Mouse (Mus musculus) neural tube, embryonic 13.5 days (tissue): ENCODE measurements around the gene Gas2l3. TPM values are rescaled to one million over a fixed set of nuclear protein-coding genes. Genes with fewer than 3 reads are reported as not detected.

ENCODE experiments used
- ATAC-seq: fragments of 200-750 bp; cut with Nextera tagmentation; 2 replicates; pipeline ENCODE4 v1.8.0; 2017; ENCODE audit warnings: low read depth, mild to moderate bottlenecking, moderate TSS enrichment, moderate library complexity
- H3K27ac ChIP-seq: fragments of 300-500 bp; sonication (generic); replicated peaks from 2 replicates; pipeline ENCODE4 v1.5.1; 2015; ENCODE audit warnings: moderate library complexity, mild to moderate bottlenecking, inconsistent platforms
- H3K27me3 ChIP-seq: fragments of 300-500 bp; sonication (generic); 2 replicates; pipeline ENCODE4 v1.6.1; 2015; ENCODE audit warnings: mild to moderate bottlenecking, inconsistent platforms
- H3K36me3 ChIP-seq: fragments of 300-500 bp; sonication (generic); 2 replicates; pipeline ENCODE4 v1.6.1; 2015; ENCODE audit warnings: mild to moderate bottlenecking, inconsistent platforms
- H3K4me1 ChIP-seq: fragments of 300-500 bp; sonication (generic); replicated peaks from 2 replicates; pipeline ENCODE4 v1.6.1; 2015; ENCODE audit warnings: inconsistent platforms
- H3K4me2 ChIP-seq: fragments of 300-500 bp; sonication (generic); 2 replicates; pipeline ENCODE4 v1.6.1; 2015; ENCODE audit warnings: inconsistent platforms, mild to moderate bottlenecking, moderate library complexity
- H3K4me3 ChIP-seq: fragments of 300-500 bp; sonication (generic); 2 replicates; pipeline ENCODE4 v1.5.1; 2015; ENCODE audit warnings: mild to moderate bottlenecking, inconsistent platforms
- H3K9ac ChIP-seq: fragments of 300-500 bp; sonication (generic); 2 replicates; pipeline ENCODE4 v1.6.1; 2015; ENCODE audit warnings: moderate library complexity, mild to moderate bottlenecking, inconsistent platforms
- H3K9me3 ChIP-seq: fragments of 300-500 bp; sonication (generic); 2 replicates; pipeline ENCODE4 v1.6.1; 2016; ENCODE audit warnings: inconsistent platforms
- WGBS: fragments of 180-500 bp; shearing (Covaris S2); methylation state at CpG from one replicate; pipeline ENCODE4 v1.1.7; 2015; 5-methylcytosine and 5-hydroxymethylcytosine counted together
- polyA plus RNA-seq: library from polyadenylated mRNA; unstranded; fragments of >200 nt; fragmentation: Nextera tagmentation; extraction: Ambion mirVana; gene quantifications from 2 replicates; pipeline ENCODE4 v1.2.1, GENCODE M21; 2015

Gene Gas2l3
- polyA plus RNA-seq, 1 experiment from 2014 or later = 5.8 TPM

DNA sequence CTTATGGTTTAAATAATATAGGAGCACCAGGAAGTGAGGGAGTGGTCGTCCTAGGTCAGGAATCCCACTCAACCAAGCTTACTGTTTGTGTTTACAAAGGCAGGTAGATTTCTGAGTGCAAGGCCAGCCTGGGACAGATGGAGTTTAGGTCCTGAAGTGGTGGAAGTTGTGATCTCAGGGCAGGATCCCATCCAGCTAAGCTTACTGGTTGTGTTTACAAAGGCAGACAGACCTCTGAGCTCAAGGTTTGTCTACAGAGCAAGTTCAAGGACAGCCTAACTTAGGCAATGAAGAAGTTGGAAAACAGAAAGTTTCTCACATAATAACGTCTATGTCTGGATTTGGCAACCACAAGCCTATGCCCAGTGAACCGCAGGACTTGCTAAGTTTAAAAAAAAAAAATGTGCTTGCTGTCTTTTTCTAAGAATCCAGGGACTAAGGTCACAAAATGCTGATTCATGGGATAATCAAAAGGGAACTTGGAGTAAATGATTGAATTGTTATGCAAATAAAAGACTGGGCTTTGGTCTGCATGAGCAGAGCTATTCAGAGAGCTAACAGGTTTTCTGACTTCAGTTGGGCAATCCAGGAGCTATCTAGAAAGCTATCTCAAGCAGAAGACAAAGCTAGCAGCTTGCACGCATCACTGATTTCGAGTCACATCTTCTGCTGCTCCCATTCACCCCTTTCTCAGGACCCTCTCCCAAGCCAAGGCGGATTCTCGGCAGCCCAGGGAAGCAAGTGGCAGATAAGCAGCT lies 27.0 kb upstream of the Gas2l3 start:
- Histone ChIP-seq H3K4me1 (no peaks in the 10 kb centered on the region), H3K27ac (no peak overlapping the region), H3K27me3 (no peaks in the 10 kb centered on the region), H3K9me3 (0 out of 2 replicates have a peak, but pooled peaks cover 4% of the 10 kb centered on the region), H3K4me3 (no peak overlapping the region), H3K36me3 (no peaks in the 10 kb centered on the region), H3K4me2 (no peak overlapping the region), H3K9ac (no peak overlapping the region)
- no peak for ATAC-seq
- WGBS = 56% methylated on average over 7 of the region's 7 CpGs

DNA sequence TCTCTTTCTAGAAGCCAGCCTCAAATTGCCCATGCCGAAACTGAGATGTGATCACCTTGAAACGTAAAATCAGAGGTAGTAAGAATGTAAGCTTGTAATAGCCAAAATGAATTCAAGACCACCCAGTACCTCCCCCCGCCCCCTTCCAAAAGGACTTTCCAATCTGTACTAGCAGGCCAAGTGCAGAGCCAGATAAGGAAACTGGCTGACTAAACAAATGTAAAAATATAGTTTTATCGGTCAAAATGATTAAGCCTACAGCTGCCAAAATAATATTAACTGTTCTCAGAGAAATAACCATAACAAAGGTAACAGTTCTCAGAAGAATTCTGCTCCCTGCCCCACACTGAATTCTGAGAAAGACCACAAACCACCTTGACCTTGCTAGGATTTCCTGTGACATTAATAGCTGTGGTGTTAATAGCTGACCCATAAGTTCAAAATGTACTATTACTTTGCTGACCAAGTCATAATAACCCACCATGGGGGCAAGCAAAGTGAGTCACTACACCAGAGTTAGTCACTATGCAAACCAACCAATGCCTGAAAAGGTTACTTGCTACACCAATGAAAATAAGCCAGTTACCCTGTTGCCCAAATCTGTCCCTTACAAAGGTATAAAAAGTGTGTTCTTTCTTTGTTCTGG lies 21.1 kb upstream of the Gas2l3 start:
- no peaks in the 10 kb centered on the region for H3K4me1 ChIP-seq
- H3K36me3 ChIP-seq = no peaks in the 10 kb centered on the region
- H3K27me3 ChIP-seq = no peaks in the 10 kb centered on the region
- H3K4me2 ChIP-seq = no peak overlapping the region
- H3K9me3 ChIP-seq = 0 out of 2 replicates have a peak, but pooled peaks cover under 1% of the 10 kb centered on the region
- H3K27ac ChIP-seq = no peak overlapping the region
- WGBS = 88% methylated on average over 4 of the region's 4 CpGs
- no peak overlapping the region for H3K4me3 ChIP-seq
- ATAC-seq = no peak
- H3K9ac ChIP-seq = no peak overlapping the region

GRCm38 (mm10) chr10:89462890-89463289 lies 19.1 kb upstream of the Gas2l3 start:
- no peak overlapping the region for H3K9ac ChIP-seq
- WGBS = 81% methylated on average over 11 of the region's 11 CpGs
- no peak overlapping the region for H3K4me2 ChIP-seq
- H3K4me3 ChIP-seq = no peak overlapping the region
- no peaks in the 10 kb centered on the region for H3K27me3 ChIP-seq
- H3K27ac ChIP-seq = no peak overlapping the region
- H3K4me1 ChIP-seq = no peaks in the 10 kb centered on the region
- no peaks in the 10 kb centered on the region for H3K36me3 ChIP-seq
- H3K9me3 ChIP-seq = no peaks in the 10 kb centered on the region
- no peak for ATAC-seq

DNA sequence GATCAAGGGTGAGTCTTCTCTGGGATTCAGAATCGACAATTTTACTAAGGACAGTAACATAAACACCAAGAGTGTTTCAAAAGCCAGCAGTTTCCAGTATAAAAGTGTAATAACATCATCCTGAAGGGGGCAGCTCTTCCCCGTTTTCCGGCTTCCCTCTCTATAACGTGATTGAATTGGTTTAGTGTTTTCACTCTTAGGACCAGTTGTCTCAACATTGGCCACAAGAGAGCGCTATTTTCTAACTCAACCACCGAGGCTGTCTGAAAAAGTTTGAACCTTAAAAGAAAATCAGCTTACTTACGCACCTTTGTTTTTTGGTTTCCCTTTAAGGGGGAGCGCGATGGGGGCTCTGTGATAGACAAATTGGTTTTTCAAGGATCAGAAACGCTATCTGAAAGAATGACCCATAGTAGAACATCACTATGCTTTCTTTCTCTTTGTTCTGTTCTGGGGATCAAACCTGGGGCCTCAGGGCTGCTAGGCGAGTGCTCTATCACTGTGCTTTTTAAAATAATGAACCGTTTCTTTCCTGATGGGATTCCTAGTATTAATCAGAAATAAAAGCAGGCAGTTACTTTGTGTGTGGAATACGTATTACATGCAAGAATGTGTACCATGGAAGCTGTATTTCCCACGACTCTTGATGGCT lies 18.2 kb upstream of the Gas2l3 start:
- WGBS = 17% methylated on average over 14 of the region's 14 CpGs
- Histone ChIP-seq H3K27ac (no peak overlapping the region), H3K9ac (no peak overlapping the region)

DNA sequence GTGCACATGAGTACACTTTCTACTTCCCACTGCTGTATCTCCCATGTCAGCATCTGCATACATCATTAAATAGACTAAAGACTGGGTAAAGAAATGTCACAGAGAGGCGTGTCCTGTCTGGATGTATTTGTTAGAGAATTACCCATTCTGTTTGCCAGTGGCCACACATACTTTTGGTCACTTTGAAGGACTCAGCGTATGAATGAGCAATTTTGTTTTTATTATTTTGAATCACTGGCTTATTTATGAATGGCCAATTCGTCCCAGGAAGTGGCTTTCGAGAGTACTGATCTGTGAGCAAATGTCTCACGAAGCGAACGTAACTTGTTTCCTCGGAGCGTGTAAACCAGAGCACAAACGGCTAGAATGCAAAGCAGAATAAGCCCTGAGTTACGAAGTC lies 17.2 kb upstream of the Gas2l3 start:
- Histone ChIP-seq H3K4me3 (no peak overlapping the region), H3K36me3 (no peaks in the 10 kb centered on the region), H3K27me3 (no peaks in the 10 kb centered on the region), H3K4me1 (no peaks in the 10 kb centered on the region), H3K27ac (no peak overlapping the region), H3K4me2 (no peak overlapping the region), H3K9me3 (no peaks in the 10 kb centered on the region), H3K9ac (no peak overlapping the region)
- no peak for ATAC-seq
- WGBS = 62% methylated on average over 11 of the region's 11 CpGs

More for the DNA sequence above, 18.2 kb upstream of the Gas2l3 start:
- ATAC-seq = peak; percentile 78
- no peaks in the 10 kb centered on the region for H3K27me3 ChIP-seq
- H3K9me3 ChIP-seq = no peaks in the 10 kb centered on the region
- no peaks in the 10 kb centered on the region for H3K36me3 ChIP-seq
- no peaks in the 10 kb centered on the region for H3K4me1 ChIP-seq
- H3K4me2 ChIP-seq = no peak overlapping the region; the same call in 1 of the 2 replicates
- H3K4me3 ChIP-seq = no peak overlapping the region

GRCm38 (mm10) chr10:89458770-89459169 lies 15.0 kb upstream of the Gas2l3 start:
- Histone ChIP-seq H3K4me3 (no peak overlapping the region), H3K36me3 (no peaks in the 10 kb centered on the region), H3K27ac (no peak overlapping the region), H3K9me3 (no peaks in the 10 kb centered on the region), H3K4me1 (no peaks in the 10 kb centered on the region), H3K9ac (no peak overlapping the region), H3K4me2 (no peak overlapping the region), H3K27me3 (no peaks in the 10 kb centered on the region)
- ATAC-seq = no peak
- WGBS = 83% methylated on average over 3 of the region's 3 CpGs

GRCm38 (mm10) chr10:89453794-89454193 lies 10.0 kb upstream of the Gas2l3 start:
- Histone ChIP-seq H3K36me3 (no peaks in the 10 kb centered on the region), H3K4me3 (no peak overlapping the region), H3K9me3 (no peaks in the 10 kb centered on the region), H3K4me2 (no peak overlapping the region), H3K9ac (no peak overlapping the region), H3K27me3 (no peaks in the 10 kb centered on the region), H3K4me1 (no peaks in the 10 kb centered on the region), H3K27ac (no peak overlapping the region)
- 82% methylated on average over 3 of the region's 3 CpGs for WGBS
- no peak for ATAC-seq

- Histone ChIP-seq H3K4me2 (no peak overlapping the region), H3K9ac (no peak overlapping the region), H3K27me3 (no peaks in the 10 kb centered on the region), H3K4me1 (no peaks in the 10 kb centered on the region), H3K27ac (no peak overlapping the region), H3K4me3 (no peak overlapping the region), H3K9me3 (no peaks in the 10 kb centered on the region), H3K36me3 (no peaks in the 10 kb centered on the region)
- ATAC-seq = no peak
- 85% methylated on average over 15 of the region's 15 CpGs for WGBS
Measured at GRCm38 (mm10) chr10:89453068-89453641, 9.4 kb upstream of the Gas2l3 start.

GRCm38 (mm10) chr10:89450411-89450810 lies 6.6 kb upstream of the Gas2l3 start:
- no peaks in the 10 kb centered on the region for H3K9me3 ChIP-seq
- H3K9ac ChIP-seq = no peak overlapping the region
- no peak overlapping the region for H3K27ac ChIP-seq
- ATAC-seq = no peak
- H3K4me3 ChIP-seq = no peak overlapping the region
- H3K4me1 ChIP-seq = no peaks in the 10 kb centered on the region
- no peaks in the 10 kb centered on the region for H3K36me3 ChIP-seq
- WGBS = 81% methylated on average over 10 of the region's 10 CpGs
- peaks cover 2% of the 10 kb centered on the region; the same call in 1 of the 2 replicates for H3K27me3 ChIP-seq
- no peak overlapping the region for H3K4me2 ChIP-seq

DNA sequence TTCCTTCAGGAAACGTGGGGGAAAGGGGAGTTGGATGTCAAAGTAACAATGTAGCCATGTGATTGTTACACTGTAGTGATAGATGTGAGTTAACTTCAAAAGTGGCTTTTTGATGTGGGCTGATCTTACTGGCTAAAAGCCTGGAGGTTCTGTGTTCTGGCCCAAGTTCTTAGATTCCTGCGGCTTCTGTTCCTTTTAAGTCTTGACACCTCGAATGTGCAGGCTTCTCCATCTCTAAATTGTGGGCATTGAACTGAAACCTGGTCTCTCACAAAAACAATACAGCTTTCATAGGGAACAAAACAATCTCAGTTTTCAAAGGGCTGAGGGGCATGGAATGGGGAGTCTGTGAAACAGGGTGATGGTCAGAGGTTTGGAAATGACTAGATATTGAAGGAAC lies 614 bp upstream of the Gas2l3 start:
- Histone ChIP-seq H3K9ac (peak overlapping the region; percentile 71), H3K36me3 (no peaks in the 10 kb centered on the region), H3K27me3 (peaks cover 35% of the 10 kb centered on the region), H3K4me1 (peaks cover 17% of the 10 kb centered on the region), H3K4me3 (peak overlapping the region; percentile 69), H3K9me3 (0 out of 2 replicates have a peak, but pooled peaks cover 7% of the 10 kb centered on the region), H3K27ac (no peak overlapping the region), H3K4me2 (peak overlapping the region; percentile 97)
- WGBS = 42% methylated on average over 3 of the region's 3 CpGs
- ATAC-seq = no peak

DNA sequence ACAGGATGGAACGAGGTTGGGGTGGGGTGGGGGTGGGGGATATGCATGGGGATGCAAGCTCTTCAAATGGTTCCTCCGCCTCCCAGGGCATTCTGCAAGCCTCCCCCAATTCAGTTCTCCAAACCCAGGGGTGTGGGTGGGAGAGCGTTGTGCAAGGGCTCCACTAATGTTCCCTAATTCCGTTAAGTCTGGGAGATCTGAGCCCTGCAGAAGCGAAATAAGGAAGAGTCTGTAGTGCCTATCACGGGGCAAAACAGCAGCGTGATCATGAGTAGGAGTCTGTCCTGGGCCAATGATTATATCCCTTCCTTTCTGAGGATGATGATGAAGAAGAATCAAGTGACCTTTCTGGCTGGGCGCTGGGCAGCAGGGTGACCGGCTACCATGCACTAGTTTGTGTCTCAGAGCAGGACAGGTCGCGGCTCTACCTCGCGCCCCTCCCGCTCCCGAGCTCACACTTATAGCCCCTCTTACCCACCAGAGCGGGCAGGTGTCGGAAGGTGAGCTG lies 598 bp downstream of the Gas2l3 start:
- 2% methylated on average over 17 of the region's 17 CpGs for WGBS
- peaks cover 47% of the 10 kb centered on the region for H3K27me3 ChIP-seq

GRCm38 (mm10) chr10:89442640-89443039 lies 1.1 kb downstream of the Gas2l3 start:
- no peak for ATAC-seq
- no peak overlapping the region for H3K27ac ChIP-seq
- H3K9ac ChIP-seq = peak overlapping the region; percentile 71
- H3K4me1 ChIP-seq = peaks cover 17% of the 10 kb centered on the region
- 0 out of 2 replicates have a peak, but pooled peaks cover 7% of the 10 kb centered on the region for H3K9me3 ChIP-seq
- peak overlapping the region; percentile 97 for H3K4me2 ChIP-seq
- peaks cover 52% of the 10 kb centered on the region for H3K27me3 ChIP-seq
- WGBS = 23% methylated on average over 4 of the region's 4 CpGs
- H3K4me3 ChIP-seq = peak overlapping the region; percentile 69
- H3K36me3 ChIP-seq = no peaks in the 10 kb centered on the region

More for the DNA sequence above, 598 bp downstream of the Gas2l3 start:
- Histone ChIP-seq H3K27ac (peak overlapping the region; percentile 56; the same call in 1 of the 2 replicates), H3K9me3 (0 out of 2 replicates have a peak, but pooled peaks cover 7% of the 10 kb centered on the region), H3K36me3 (no peaks in the 10 kb centered on the region), H3K4me2 (peak overlapping the region; percentile 97), H3K4me3 (peak overlapping the region; percentile 69), H3K4me1 (peaks cover 17% of the 10 kb centered on the region), H3K9ac (peak overlapping the region; percentile 71)
- ATAC-seq = peak; percentile 49
